Mouse (Mus musculus): ENCODE data around the gene Tlk2.

- TF ChIP-seq POLR2A (IDR thresholded peaks at IDR 0.05; ENCODE audit: insufficient read depth, low read length) = no peak
- TF ChIP-seq CTCF (IDR thresholded peaks at IDR 0.05; ENCODE audit: low read depth, low read length) = no peak
- TF ChIP-seq EP300 (IDR thresholded peaks at IDR 0.05; ENCODE audit: insufficient read depth, low read depth, low read length) = no peak
Observed at GRCm38 (mm10) chr11:105144084-105144483, 34.5 kb upstream of the Tlk2 start.

All from ES-Bruce4 (cell line).